Mouse (Mus musculus): ENCODE measurements at regions not wholly inside any gene's neighbourhood (a gene's known extent, or its start where the extent isn't known, plus 50 kb on each side); places are given as distances from the start of the nearest gene placed in this dataset.

DNA sequence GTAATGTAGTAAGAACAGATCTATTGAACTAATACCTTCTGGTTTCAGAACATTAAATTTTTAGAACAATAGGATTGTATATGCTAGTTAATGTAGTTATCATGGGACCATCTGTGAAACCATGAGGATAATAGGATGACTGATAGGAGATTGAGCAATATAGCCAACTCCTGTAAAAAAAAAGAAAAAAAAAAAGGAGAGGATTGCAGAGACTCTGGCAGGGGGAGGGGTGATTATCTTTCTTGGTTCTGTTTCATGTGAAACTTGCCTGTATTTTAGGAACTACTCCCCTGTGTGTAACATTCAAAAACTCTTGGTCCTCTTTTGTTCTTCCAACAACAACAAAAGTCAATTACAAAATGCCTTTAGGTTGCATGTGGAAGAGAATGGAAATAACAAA, 3412.1 kb upstream of the Gm7489 start:
- Histone ChIP-seq H3K27ac (no peak overlapping the region), H3K4me3 (no peak overlapping the region), H3K9ac (ENCODE audit: low read depth, low read length) (no peak overlapping the region), H3K27me3 (ENCODE audit: control insufficient read depth, insufficient read depth, low read length) (no peaks in the 10 kb centered on the region), H3K4me1 (ENCODE audit: control insufficient read depth, insufficient read depth, low read length) (no peaks in the 10 kb centered on the region), H3K36me3 (ENCODE audit: control insufficient read depth, insufficient read depth, low read length) (no peaks in the 10 kb centered on the region), H3K79me2 (replicated peaks; ENCODE audit: control insufficient read depth, insufficient read depth, low read length) (no peaks in the 10 kb centered on the region)
- intact Hi-C loops (cut with DNase I): no loop called here
- TF ChIP-seq EP300 (IDR thresholded peaks at IDR 0.05; ENCODE audit: insufficient read depth, low read depth, low read length) (no peak), POLR2A (IDR thresholded peaks at IDR 0.05; ENCODE audit: insufficient read depth, low read depth, low read length) (no peak), CTCF (IDR thresholded peaks at IDR 0.05) (no peak)
- DNase-seq: no peak

DNA sequence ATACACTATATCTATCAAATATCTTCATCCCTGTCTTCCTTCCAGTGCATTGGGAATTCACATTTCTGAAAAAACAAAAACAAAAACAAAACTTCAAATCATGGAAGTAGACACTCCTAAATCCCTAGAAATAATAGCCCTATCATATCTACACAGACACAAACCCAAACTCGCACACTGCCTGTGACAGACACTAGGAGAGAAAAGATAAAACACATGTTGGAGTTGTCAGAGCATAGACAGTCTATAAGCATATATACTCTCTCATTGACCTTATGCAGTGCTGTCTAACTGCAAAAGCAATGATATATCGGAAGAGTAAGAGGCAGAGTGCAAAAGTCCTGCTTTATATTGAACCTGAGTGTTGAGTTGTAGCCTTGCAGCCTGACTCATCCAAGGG, 3386.0 kb upstream of the Gm7489 start:
- Histone ChIP-seq H3K79me2 (replicated peaks; ENCODE audit: control insufficient read depth, insufficient read depth, low read length) (no peaks in the 10 kb centered on the region), H3K27me3 (ENCODE audit: control insufficient read depth, insufficient read depth, low read length) (peaks cover 2% of the 10 kb centered on the region), H3K4me3 (no peak overlapping the region), H3K36me3 (ENCODE audit: control insufficient read depth, insufficient read depth, low read length) (no peaks in the 10 kb centered on the region), H3K4me1 (ENCODE audit: control insufficient read depth, insufficient read depth, low read length) (no peaks in the 10 kb centered on the region), H3K9ac (ENCODE audit: low read depth, low read length) (no peak overlapping the region), H3K27ac (no peak overlapping the region)
- 60% methylated on average over 2 of the region's 2 CpGs for whole genome bisulfite sequencing
- intact Hi-C loops (cut with DNase I): no loop called here
- TF ChIP-seq CTCF (IDR thresholded peaks at IDR 0.05) (no peak), EP300 (IDR thresholded peaks at IDR 0.05; ENCODE audit: insufficient read depth, low read depth, low read length) (no peak), POLR2A (IDR thresholded peaks at IDR 0.05; ENCODE audit: insufficient read depth, low read depth, low read length) (no peak)
- no peak for DNase-seq

DNA sequence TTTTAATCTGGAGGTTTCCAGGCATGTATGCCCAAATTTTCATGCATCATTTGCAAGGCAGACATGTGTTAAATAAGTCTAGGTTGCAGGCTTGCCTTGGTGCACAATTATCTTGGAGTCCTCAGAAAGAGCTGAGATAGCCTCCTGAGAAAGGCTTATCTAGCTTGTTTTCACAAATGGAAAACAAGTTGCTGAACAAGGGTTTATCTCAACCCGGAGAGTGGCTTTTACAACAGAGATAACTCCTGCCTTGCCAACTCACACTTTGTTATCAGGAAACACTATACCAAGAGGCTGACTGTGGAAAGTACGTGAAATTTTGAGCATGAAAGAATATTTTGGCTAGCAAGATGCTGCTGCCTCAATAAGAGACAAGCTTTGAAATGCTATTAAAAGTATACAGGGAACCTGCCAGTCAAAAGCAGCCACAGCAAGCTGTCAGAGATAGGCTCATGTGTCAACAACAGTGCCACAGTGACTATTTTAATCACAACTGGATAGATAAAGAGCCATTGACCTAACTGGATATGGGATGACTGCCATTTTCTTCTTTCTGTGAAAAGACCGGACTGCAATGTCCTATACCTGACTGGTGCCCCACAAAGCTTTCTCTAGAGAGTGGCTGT, 3376.6 kb upstream of the Gm7489 start:
- H3K27ac ChIP-seq: no peak overlapping the region
- DNase-seq: peak in 1 of 2 experiments; percentile 20
- WGBS: 18% methylated on average over 3 of the region's 3 CpGs

GRCm38 (mm10) chr15:50513036-50513435, 3371.7 kb upstream of the Gm7489 start:
- Histone ChIP-seq H3K27me3 (ENCODE audit: control insufficient read depth, insufficient read depth, low read length) (0 out of 2 replicates have a peak, but pooled peaks cover 2% of the 10 kb centered on the region), H3K79me2 (replicated peaks; ENCODE audit: control insufficient read depth, insufficient read depth, low read length) (no peaks in the 10 kb centered on the region), H3K36me3 (ENCODE audit: control insufficient read depth, insufficient read depth, low read length) (no peaks in the 10 kb centered on the region), H3K9ac (ENCODE audit: low read depth, low read length) (no peak overlapping the region), H3K4me3 (no peak overlapping the region), H3K27ac (no peak overlapping the region), H3K4me1 (ENCODE audit: control insufficient read depth, insufficient read depth, low read length) (no peaks in the 10 kb centered on the region)
- 72% methylated on average over 5 of the region's 5 CpGs for WGBS
- TF ChIP-seq EP300 (IDR thresholded peaks at IDR 0.05; ENCODE audit: insufficient read depth, low read depth, low read length): no peak
- intact Hi-C loops (cut with DNase I): no loop called here
- DNase-seq: no peak

More for the DNA sequence above, 3376.6 kb upstream of the Gm7489 start:
- TF ChIP-seq EP300 (IDR thresholded peaks at IDR 0.05; ENCODE audit: insufficient read depth, low read depth, low read length) (no peak), POLR2A (IDR thresholded peaks at IDR 0.05; ENCODE audit: insufficient read depth, low read depth, low read length) (no peak), CTCF (IDR thresholded peaks at IDR 0.05) (no peak)
- Histone ChIP-seq H3K27me3 (ENCODE audit: control insufficient read depth, insufficient read depth, low read length) (0 out of 2 replicates have a peak, but pooled peaks cover 2% of the 10 kb centered on the region), H3K36me3 (ENCODE audit: control insufficient read depth, insufficient read depth, low read length) (no peaks in the 10 kb centered on the region), H3K79me2 (replicated peaks; ENCODE audit: control insufficient read depth, insufficient read depth, low read length) (no peaks in the 10 kb centered on the region), H3K9ac (ENCODE audit: low read depth, low read length) (no peak overlapping the region), H3K4me1 (ENCODE audit: control insufficient read depth, insufficient read depth, low read length) (no peaks in the 10 kb centered on the region), H3K4me3 (no peak overlapping the region)
- intact Hi-C loops (cut with DNase I): no loop called here

DNA sequence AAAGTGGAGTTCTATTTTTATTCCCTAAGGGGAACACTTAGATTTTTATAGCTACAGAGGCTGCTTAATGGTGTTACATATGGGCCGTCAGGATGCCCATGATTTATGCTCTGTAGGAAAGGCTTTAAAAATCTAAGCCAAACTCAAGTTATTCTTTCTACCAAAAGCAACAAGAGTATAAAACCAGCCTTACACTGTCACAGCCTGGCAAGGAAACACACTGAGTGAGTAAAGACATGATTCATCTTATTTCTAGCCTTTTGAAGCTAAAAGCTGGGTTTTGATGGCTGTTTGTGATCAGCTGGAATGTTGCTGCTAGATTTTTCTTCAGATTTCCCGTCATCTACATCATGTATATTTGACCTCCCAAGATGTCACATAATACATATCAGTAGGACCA, 3359.9 kb upstream of the Gm7489 start:
- no peak for TF ChIP-seq CTCF (IDR thresholded peaks at IDR 0.05)
- TF ChIP-seq EP300 (IDR thresholded peaks at IDR 0.05; ENCODE audit: insufficient read depth, low read depth, low read length): no peak
- no peak for TF ChIP-seq POLR2A (IDR thresholded peaks at IDR 0.05; ENCODE audit: insufficient read depth, low read depth, low read length)
- no peaks in the 10 kb centered on the region for H3K27me3 ChIP-seq (ENCODE audit: control insufficient read depth, insufficient read depth, low read length)
- no peak overlapping the region for H3K27ac ChIP-seq
- H3K79me2 ChIP-seq (replicated peaks; ENCODE audit: control insufficient read depth, insufficient read depth, low read length): no peaks in the 10 kb centered on the region
- no peaks in the 10 kb centered on the region for H3K4me1 ChIP-seq (ENCODE audit: control insufficient read depth, insufficient read depth, low read length)
- intact Hi-C loops (cut with DNase I): no loop called here
- WGBS: 79% methylated on average over 2 of the region's 2 CpGs
- no peaks in the 10 kb centered on the region for H3K36me3 ChIP-seq (ENCODE audit: control insufficient read depth, insufficient read depth, low read length)
- no peak for DNase-seq
- H3K9ac ChIP-seq (ENCODE audit: low read depth, low read length): no peak overlapping the region
- H3K4me3 ChIP-seq: no peak overlapping the region

DNA sequence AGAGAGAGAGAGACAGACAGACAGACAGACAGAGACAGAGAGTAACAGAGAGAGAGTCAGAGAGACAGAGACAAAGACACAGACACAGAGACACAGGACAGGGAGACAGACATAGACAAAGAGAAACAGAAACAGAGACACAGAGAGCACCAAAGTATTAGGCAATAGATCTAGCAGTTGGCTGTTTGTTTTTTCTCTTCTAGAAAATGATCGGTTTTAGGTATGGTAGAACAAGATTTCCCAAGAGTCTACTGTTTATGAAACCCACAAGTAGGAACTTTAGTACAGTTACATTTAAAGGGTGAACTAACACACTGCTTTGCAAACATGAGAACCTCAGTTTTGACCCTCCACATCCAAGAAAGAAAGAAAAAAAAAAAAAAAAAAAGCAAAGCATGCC, 3350.2 kb upstream of the Gm7489 start:
- Histone ChIP-seq H3K79me2 (replicated peaks; ENCODE audit: control insufficient read depth, insufficient read depth, low read length) (no peaks in the 10 kb centered on the region), H3K9ac (ENCODE audit: low read depth, low read length) (no peak overlapping the region), H3K4me1 (ENCODE audit: control insufficient read depth, insufficient read depth, low read length) (no peaks in the 10 kb centered on the region), H3K36me3 (ENCODE audit: control insufficient read depth, insufficient read depth, low read length) (no peaks in the 10 kb centered on the region), H3K27ac (no peak overlapping the region), H3K4me3 (no peak overlapping the region), H3K27me3 (ENCODE audit: control insufficient read depth, insufficient read depth, low read length) (no peaks in the 10 kb centered on the region; the same call in 1 of the 2 replicates)
- no peak for DNase-seq
- intact Hi-C loops (cut with DNase I): no loop called here
- WGBS: 83% methylated on average over 1 of the region's 1 CpGs
- TF ChIP-seq POLR2A (IDR thresholded peaks at IDR 0.05; ENCODE audit: insufficient read depth, low read depth, low read length): no peak
- TF ChIP-seq EP300 (IDR thresholded peaks at IDR 0.05; ENCODE audit: insufficient read depth, low read depth, low read length): no peak
- TF ChIP-seq CTCF (IDR thresholded peaks at IDR 0.05): no peak
